In genomic region chr8:110897495-110897894, GRCm38 (mm10) we compare ENCODE assay signal across 1 mouse cellular context.
A peak's percentile ranks its signal among the peaks of the same experiment; 100 is the strongest.
TF ChIP-seq lines count a peak whose summit lies in the region.

No protein-coding gene starts in this region.

TF ChIP-seq in MEL, 35 proteins besides CTCF, POLR2A, EP300 and RAD21:
- peak; percentile 79 for TF ChIP-seq ZNF384 (IDR thresholded peaks at IDR 0.05; ENCODE audit: low read depth, low read length)
- peak; percentile 22; the same call in 1 of the 2 replicates for TF ChIP-seq SMC3 (IDR thresholded peaks at IDR 0.05; ENCODE audit: low read depth, low read length)
- TF ChIP-seq TAL1 (IDR thresholded peaks at IDR 0.05; ENCODE audit: low read length) = no peak
- no peak for TF ChIP-seq NRF1 (IDR thresholded peaks at IDR 0.05; ENCODE audit: insufficient read depth, low read depth, low read length, poor library complexity, severe bottlenecking)
TF ChIP-seq in MEL: peak in this region for 2.
